Comparison of ENCODE assay signal across 8 mouse cellular contexts in genomic region chr13:119487880-119488580, GRCm38 (mm10). TPM values are rescaled to one million over a fixed set of nuclear protein-coding genes. Genes with fewer than 3 reads are reported as not detected.
DNase-seq lines count a peak whose midpoint lies in the region; ATAC-seq and TF ChIP-seq lines count a peak whose summit lies in the region.

TSS of gene Tmem267 (plus strand) at chr13:119488039.
TSS of gene 3110070M22Rik (minus strand) at chr13:119488383.

- WGBS in intestine, embryonic 15.5 days = 71% methylated on average over 87 of the region's 87 CpGs
- 78% methylated on average over 87 of the region's 87 CpGs for WGBS in midbrain, embryonic 11.5 days
- 85% methylated on average over 87 of the region's 87 CpGs for WGBS in spleen, adult 2 months

- peaks cover 6% of the 10 kb centered on the region for H3K36me3 ChIP-seq in intestine, embryonic 15.5 days
- peaks cover 19% of the 10 kb centered on the region; the same call in 1 of the 2 replicates for H3K36me3 ChIP-seq in midbrain, embryonic 11.5 days (ENCODE audit: control insufficient read depth, insufficient read depth, low read length)
- H3K36me3 ChIP-seq in spleen, adult 2 months (ENCODE audit: control insufficient read depth, insufficient read depth, low read length) = peaks cover 8% of the 10 kb centered on the region

- no peaks in the 10 kb centered on the region for H3K4me1 ChIP-seq in intestine, embryonic 15.5 days (replicated peaks)
- no peaks in the 10 kb centered on the region for H3K4me1 ChIP-seq in midbrain, embryonic 11.5 days (ENCODE audit: control insufficient read depth, insufficient read depth, low read length)
- no peaks in the 10 kb centered on the region for H3K4me1 ChIP-seq in spleen, adult 2 months (ENCODE audit: control insufficient read depth, insufficient read depth, insufficient read length)

- intact Hi-C loops in gastrocnemius, postnatal 14 days (cut with DNase I; ENCODE audit: low total_unique reads) = no loop called here
- intact Hi-C loops in left cerebral cortex, postnatal 10 days (cut with DNase I) = no loop called here

- peak within 1 kb of the TSS; percentile 9; the same call in 1 of the 2 replicates for H3K9ac ChIP-seq in intestine, embryonic 15.5 days
- peak within 1 kb of the TSS; percentile 7; the same call in 1 of the 2 replicates for H3K9ac ChIP-seq in midbrain, embryonic 11.5 days (ENCODE audit: low read length)

- H3K9me3 ChIP-seq in intestine, embryonic 15.5 days = peaks cover 4% of the 10 kb centered on the region
- H3K9me3 ChIP-seq in midbrain, embryonic 11.5 days (ENCODE audit: control insufficient read depth, low read length) = peaks cover 9% of the 10 kb centered on the region

- peak within 1 kb of the TSS; percentile 26 for H3K4me2 ChIP-seq in intestine, embryonic 15.5 days (replicated peaks)
- H3K4me2 ChIP-seq in midbrain, embryonic 11.5 days = peak within 1 kb of the TSS; percentile 23; the same call in 1 of the 2 replicates

- DNase-seq in adipocyte (ENCODE audit: low spot score) = peak; percentile 75
- peak; percentile 68 to 88 for DNase-seq in cerebellum, postnatal 4 days (ENCODE audit: low spot score in 2 of 2)
- peak; percentile 86 for DNase-seq in gastrocnemius, postnatal 14 days
- DNase-seq in left cerebral cortex, postnatal 10 days (ENCODE audit: extremely low spot score in 1 of 2, low spot score in 2 of 2) = peak; percentile 67 to 93
- peak; percentile 98 for DNase-seq in midbrain, embryonic 11.5 days (ENCODE audit: low spot score, missing footprints)
- DNase-seq in spleen, adult 2 months (ENCODE audit: low read depth in 1 of 2, low spot score in 2 of 2) = peak; percentile 66 to 76

- TF ChIP-seq CTCF in spleen, adult 2 months (IDR thresholded peaks at IDR 0.05; ENCODE audit: extremely low read depth, insufficient read depth, insufficient read length, insufficient replicate concordance) = peak; percentile 6; the same call in 1 of the 2 replicates

- no peak within 1 kb of the TSS for H3K27ac ChIP-seq in intestine, embryonic 15.5 days
- H3K27ac ChIP-seq in midbrain, embryonic 11.5 days (ENCODE audit: low read depth, low read length) = peak within 1 kb of the TSS; percentile 6; the same call in 1 of the 2 replicates
- no peak within 1 kb of the TSS; the same call in 1 of the 2 replicates for H3K27ac ChIP-seq in spleen, adult 2 months (ENCODE audit: insufficient read depth, low read length)

- H3K27me3 ChIP-seq in intestine, embryonic 15.5 days (replicated peaks) = no peaks in the 10 kb centered on the region
- no peaks in the 10 kb centered on the region for H3K27me3 ChIP-seq in midbrain, embryonic 11.5 days (ENCODE audit: control insufficient read depth, insufficient read depth, low read length)
- H3K27me3 ChIP-seq in spleen, adult 2 months (ENCODE audit: control insufficient read depth, insufficient read depth, low read length) = no peaks in the 10 kb centered on the region

- H3K4me3 ChIP-seq in intestine, embryonic 15.5 days (replicated peaks) = no peak within 1 kb of the TSS
- no peak within 1 kb of the TSS for H3K4me3 ChIP-seq in midbrain, embryonic 11.5 days (ENCODE audit: low read depth, low read length)
- peak within 1 kb of the TSS; percentile 67; the same call in 1 of the 2 replicates for H3K4me3 ChIP-seq in spleen, adult 2 months (ENCODE audit: extremely low read depth, insufficient read depth, insufficient read length)

- ATAC-seq in intestine, embryonic 15.5 days = no peak
- ATAC-seq in midbrain, embryonic 11.5 days (ENCODE audit: low FRiP score) = no peak
- no peak for ATAC-seq in granulocyte monocyte progenitor cell, adult 5-6 weeks (replicated peaks; ENCODE audit: poor library complexity, severe bottlenecking)

- TF ChIP-seq POLR2A in spleen, adult 2 months (IDR thresholded peaks at IDR 0.05; ENCODE audit: low read depth, low read length) = no peak

RNA-seq across cellular contexts. Expression of gene Tmem267, which starts in this region (rescaled TPM):
- total RNA-seq in gastrocnemius, postnatal 14 days (2021) = 1 to 10 TPM; 6.3 to 8.6 TPM
- polyA plus RNA-seq in intestine, embryonic 15.5 days (2015; fragmentation: Nextera tagmentation; extraction: Ambion mirVana) = 1.7 and 2.2 TPM in 2 replicates
- 10 to 100 TPM; 24.9 to 26.9 TPM for total RNA-seq in left cerebral cortex, postnatal 10 days (2021)
- 1.8 and 2.6 TPM in 2 replicates for polyA plus RNA-seq in midbrain, embryonic 11.5 days (2014; fragmentation: Nextera tagmentation; extraction: Ambion mirVana)
- polyA plus RNA-seq in spleen, adult 2 months (2012; rRNA removed) = 2.4 and 3.4 TPM in 2 replicates
- total RNA-seq in granulocyte monocyte progenitor cell, adult 5-6 weeks (2014; fragmentation: Nextera tagmentation) = 12.1 and 13.0 TPM in 2 replicates
- 4.5 and 6.8 TPM in 2 replicates for total RNA-seq in granulocyte monocyte progenitor cell, adult 5-6 weeks (2017)

RNA-seq across cellular contexts. Expression of gene 3110070M22Rik, which starts in this region (rescaled TPM):
- under 1 TPM; 0.40 to 0.74 TPM for total RNA-seq in gastrocnemius, postnatal 14 days (2021)
- polyA plus RNA-seq in intestine, embryonic 15.5 days (2015; fragmentation: Nextera tagmentation; extraction: Ambion mirVana) = 1.3 and 1.7 TPM in 2 replicates
- 1 to 10 TPM; 3.9 TPM for total RNA-seq in left cerebral cortex, postnatal 10 days (2021)
- 1.6 and 2.0 TPM in 2 replicates for polyA plus RNA-seq in midbrain, embryonic 11.5 days (2014; fragmentation: Nextera tagmentation; extraction: Ambion mirVana)
- 1.5 and 1.7 TPM in 2 replicates for polyA plus RNA-seq in spleen, adult 2 months (2012; rRNA removed)
- not detected in 2 replicates for total RNA-seq in granulocyte monocyte progenitor cell, adult 5-6 weeks (2014; fragmentation: Nextera tagmentation)
- total RNA-seq in granulocyte monocyte progenitor cell, adult 5-6 weeks (2017) = 0.47 and 1.7 TPM in 2 replicates
